Mouse (Mus musculus): ENCODE data around the gene Agl. TPM values are rescaled to one million over a fixed set of nuclear protein-coding genes. Genes with fewer than 3 reads are reported as not detected.
"Not testable (repeated sequence)": the region's sequence is repeated elsewhere in the genome, so short reads cannot be mapped to it uniquely, and the experiment has no call there.

Agl gene
- total RNA-seq, 2 experiments from 2014 or later, result 23.4 to 25.7 TPM

DNA sequence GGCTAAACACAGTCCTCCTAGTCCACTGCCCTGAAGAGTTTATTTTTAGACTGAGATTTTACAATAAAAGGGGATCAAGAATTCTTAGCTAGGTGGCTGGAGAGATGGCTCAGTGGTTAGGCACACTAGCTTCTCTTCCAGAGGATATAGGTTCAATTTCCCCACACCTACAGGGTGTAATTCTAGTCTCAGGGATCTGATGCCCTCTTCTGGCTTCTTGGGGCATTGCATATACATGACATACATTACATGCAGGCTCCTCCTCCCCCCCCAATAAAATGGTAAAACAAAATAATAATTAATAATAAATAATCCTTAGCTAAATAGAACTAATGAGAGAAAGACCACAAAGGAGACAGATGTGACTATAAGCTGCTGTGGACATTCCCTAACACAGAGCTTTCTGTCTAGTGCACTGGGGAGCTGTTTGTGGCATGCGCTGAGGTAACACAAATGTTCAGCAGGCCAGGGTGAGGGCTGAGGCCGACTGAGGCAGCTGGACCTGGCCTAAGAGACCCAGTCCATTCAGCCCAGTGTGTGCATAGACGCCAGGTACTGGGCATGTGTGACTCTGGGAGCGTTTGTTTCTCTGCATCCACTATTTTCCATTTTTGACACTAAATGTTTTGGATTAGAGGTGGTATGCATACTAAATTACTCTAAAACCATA is 56.6 kb downstream of the Agl start:
- DNase-seq (ENCODE audit: low spot score in 2 of 2), result peak; percentile 41 to 52

DNA sequence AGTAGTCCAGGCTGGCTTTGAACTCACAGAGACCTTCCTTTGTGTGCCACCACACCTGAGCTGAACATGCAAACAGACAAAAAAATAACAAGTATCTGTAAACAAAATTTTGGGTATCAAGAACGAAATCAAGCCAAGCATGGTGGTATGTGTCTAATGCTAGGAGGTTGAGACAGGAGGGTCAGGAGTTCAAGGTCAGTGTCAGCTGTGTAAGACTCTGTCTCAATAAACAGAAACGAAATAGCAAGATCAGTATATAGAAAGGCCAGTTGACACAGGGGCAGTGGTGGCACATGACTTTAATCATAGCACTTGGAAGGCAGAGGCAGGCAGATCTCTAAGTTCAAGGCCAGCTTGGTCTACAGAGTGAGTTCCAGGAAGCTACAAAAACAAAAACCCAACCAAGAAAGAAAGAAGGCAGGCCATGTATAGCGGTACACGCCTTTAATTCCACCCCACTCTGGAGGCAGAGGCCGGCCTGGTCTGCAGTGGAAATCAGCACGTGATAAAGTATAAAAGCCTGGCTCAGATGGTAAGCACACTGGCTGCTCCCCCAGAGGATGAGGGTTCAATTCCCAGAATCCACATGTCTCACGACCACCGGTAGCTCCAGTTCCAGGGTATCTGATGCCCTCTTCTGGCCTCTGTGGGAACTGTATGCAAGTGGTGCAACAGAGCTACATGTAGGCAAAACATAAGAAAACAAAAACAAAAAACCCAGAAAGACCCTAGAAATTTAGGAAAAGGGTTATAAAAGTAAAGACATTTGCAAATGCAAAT is 59.4 kb downstream of the Agl start:
- peak; percentile 19 to 38 for DNase-seq (ENCODE audit: low spot score in 2 of 2)

GRCm38 (mm10) chr3:116747648-116748047 is 60.3 kb downstream of the Agl start:
- DNase-seq (ENCODE audit: low spot score in 2 of 2), result not testable (repeated sequence)

DNA sequence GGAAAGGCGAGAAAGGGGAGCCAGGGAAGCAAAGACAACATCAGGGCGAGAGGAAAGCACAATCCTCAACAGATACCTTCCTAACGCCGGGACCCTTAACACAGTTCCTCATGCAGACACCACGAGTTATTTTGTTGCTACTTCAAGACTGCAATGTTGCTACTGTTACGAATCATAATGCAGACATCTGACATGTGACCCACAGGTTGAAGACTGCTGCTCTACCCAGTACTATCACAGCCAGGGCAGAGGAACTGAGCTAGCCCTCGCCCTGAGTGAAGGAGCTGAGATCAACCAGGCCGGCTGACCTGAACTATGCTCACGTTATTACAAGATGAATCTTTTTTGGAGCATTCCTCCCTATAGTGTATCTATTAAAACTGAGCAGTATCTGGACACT is 67.0 kb downstream of the Agl start:
- DNase-seq (ENCODE audit: low spot score in 2 of 2), result no peak

DNA sequence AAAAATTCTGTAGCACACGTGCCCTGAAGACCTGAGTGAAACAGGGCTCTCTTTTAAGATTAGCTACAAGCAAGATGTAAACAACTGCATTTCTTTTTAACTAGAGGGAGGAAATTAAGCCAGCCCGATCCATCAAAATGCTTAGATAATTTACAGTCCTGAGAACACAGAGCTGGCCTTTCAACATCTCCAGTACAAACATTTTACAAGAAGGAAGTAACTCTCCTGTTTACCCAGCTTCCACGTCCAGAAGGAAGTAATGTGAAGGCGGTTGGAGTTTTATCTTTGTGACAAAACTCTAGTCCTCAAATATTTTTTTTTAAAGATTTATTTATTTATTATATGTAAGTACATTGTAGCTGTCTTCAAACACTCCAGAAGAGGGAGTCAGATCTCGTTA is 67.9 kb downstream of the Agl start:
- no peak for DNase-seq (ENCODE audit: low spot score in 2 of 2)

DNA sequence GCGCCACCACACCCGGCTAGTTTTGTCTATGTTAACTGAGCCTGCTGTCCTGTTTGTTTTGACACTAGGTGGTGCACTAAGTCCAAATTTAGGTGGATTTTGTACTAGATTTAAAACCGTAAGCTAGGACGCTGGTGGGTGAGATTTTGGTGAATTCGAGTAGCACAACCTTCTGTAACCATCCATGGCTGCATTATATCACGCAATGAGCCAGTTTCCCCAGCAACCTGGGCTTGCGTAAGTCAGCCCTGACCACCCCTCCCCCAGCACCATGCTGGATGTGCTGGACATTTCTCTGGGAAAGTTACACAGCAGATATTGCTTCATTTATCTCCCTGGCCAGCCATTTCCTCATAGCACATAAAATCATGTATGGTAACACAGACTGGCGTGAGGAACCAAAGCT is 70.6 kb downstream of the Agl start:
- DNase-seq (ENCODE audit: low spot score in 2 of 2), result no peak

DNA sequence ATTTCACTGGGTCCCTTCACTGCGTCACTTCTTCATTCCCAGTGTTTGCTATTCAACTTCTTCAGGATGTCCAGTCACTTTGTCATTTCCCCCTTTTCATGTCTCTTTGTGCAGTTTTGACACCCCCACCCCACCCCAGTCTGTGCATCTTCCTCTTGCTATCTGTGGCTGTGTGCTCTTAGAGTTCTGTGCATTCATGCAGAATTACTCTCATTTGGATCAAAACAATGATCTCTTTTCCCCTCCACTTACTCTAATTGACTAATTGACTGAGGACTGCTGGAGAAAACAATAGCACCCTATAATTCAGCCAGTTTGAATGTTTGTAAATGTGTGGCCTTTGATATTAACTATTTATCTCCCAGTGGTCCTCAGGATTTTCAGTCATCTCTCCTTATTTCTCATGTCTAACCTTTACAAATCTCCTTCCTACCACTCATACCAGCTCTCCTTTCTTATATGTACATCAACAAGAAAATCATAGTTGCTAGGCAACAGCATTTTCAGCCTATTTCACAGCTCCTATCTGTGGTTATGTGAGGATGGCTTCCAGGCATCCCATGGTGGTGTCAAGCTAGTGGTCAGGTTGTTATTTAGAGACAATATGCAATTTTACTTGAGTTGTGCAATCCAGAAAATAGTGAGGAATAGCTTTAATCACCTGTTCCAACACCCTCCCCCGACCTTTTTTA is 78.3 kb downstream of the Agl start:
- no peak for DNase-seq (ENCODE audit: low spot score in 2 of 2)

DNA sequence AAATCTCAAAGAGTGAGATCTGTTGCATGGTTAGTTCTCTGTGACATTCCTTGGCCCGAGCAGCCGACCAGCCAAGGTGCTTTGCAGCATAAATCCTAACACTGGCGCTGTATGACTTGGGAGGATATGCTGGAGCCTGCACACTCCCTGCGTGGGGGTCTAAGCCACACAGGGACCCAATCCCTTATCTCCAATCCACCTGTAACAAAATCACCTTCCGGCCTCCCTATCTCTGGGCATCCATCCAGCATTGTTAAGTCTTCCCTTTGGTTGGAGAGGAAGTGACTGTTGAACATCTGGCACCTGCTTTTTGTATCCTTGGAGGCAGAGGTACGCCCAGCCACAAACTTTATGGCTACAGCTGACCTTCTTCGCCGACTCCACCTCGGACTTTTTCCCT is 81.2 kb downstream of the Agl start:
- no peak for DNase-seq (ENCODE audit: low spot score in 2 of 2)

GRCm38 (mm10) chr3:116723496-116724481 is 84.2 kb downstream of the Agl start:
- no peak for DNase-seq (ENCODE audit: low spot score in 2 of 2)

- no peak for DNase-seq (ENCODE audit: low spot score in 2 of 2)
Observed at GRCm38 (mm10) chr3:116722980-116723379, 85.0 kb downstream of the Agl start.

DNA sequence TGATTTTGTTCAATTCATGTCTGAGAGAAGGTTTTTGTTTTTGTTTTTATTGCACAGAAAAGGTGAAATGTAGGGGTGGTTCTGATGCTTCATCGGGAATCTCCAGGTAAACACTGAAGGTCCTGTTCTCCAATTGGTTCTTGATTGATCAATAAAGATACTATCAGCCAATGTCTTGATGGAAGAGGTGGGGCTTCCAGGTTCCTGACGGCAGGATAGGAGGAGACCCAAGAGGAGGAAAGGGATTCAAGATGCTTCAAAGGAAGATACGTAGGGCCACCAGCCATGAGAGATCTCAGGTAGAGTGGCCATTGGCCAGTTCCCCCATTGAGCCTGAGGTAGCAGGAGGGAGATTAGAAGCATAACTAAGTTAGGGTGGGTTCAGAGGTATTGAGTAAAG is 89.0 kb downstream of the Agl start:
- DNase-seq (ENCODE audit: low spot score in 2 of 2), result no peak

DNA sequence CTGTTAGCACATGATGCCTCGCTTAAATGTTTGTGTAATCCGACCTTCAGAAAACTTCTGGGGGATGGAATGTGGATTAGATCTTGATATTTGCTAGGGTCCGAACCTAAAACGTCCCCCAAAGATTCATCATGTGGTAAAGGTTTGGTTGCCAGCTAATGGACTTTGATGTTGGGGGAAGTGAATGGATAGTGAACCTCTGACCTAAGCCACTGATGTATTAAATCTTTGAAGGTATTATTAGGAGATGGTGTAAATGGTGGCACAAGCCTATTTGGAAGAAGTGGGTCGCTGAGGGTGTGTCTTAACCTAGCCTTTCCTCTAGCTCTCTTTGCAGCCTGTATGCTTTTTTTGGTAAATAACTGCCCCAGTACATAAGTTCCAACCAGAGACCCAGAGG is 94.9 kb downstream of the Agl start:
- no peak for DNase-seq (ENCODE audit: low spot score in 2 of 2)

DNA sequence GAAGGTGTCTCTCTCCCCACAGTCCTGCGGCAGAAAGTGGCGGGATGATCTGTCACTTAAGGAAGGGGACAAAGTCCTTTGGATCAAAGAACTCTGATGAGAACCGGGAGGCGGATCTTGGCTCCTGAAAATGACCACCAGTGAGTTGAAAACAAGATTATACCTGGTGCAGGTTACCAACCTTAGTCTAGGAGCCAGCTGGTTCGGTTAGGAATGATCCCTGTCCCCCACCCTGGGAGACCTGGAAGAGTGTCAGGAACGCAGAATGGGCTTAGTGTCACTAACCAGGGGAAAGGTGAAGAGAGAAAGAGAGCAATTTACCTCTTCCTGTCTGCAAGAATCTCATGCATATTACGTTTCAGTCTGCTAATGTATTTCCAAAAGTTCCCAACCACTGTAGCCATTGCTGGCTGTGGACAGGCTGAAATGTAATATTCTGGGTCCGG is 95.5 kb downstream of the Agl start, which contains the start of gene Slc35a3:
Slc35a3 (minus strand) TSS at position 396 of the 446 bp plus-strand sequence.
- no peak for DNase-seq (ENCODE audit: low spot score in 2 of 2)

- peak; percentile 70 to 81 for DNase-seq (ENCODE audit: low spot score in 2 of 2)
Observed at GRCm38 (mm10) chr3:116711624-116712435, 96.1 kb downstream of the Agl start.

- no peak for DNase-seq (ENCODE audit: low spot score in 2 of 2)
Observed at GRCm38 (mm10) chr3:116710941-116711340, 97.0 kb downstream of the Agl start.

DNA sequence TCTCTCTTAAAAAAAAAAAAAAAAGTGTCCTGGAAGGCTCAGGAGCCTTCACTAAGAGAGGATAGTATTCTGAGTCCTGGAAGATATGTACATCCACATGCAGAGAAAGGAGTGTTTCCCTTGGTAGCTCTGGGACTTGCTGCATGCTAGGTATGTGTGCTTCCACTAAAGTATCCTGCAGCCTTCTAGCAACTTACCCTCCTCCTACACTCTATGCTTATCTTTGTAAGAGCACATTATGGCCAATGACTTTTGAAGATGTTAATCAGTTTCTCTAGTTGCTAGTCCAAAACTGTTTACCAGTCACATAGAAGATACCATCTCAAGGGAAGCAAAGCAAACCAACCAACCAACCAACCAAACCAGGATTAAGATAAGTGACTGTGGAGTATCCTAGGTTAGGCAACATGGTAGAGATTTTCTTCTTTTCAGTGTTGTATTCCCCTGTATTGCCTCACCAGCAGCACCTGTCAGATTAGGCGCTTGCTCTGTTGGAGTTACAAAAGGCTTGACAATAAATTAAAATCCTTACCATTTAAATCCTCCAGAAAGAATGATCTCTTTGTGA is 102.2 kb downstream of the Agl start:
- no peak for DNase-seq (ENCODE audit: low spot score in 2 of 2)

DNA sequence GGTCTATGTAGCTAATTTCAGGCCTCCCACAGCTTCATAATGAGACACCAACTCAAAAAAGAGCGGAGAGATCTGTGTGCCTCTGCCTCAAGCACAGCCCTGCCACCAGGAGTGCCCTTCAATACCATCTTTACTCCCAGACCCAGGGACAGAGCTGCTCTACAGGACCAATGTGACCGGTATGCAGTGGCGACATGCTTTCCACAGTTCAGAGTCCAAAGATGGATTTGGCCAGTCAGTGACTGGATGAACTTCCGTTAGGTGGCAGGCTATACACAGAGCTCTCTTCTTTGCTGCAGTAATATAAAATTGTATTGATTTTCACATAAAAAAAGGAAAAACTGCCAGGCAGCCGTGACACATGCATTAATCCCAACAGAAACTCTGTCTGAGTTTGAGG is 104.1 kb downstream of the Agl start:
- no peak for DNase-seq (ENCODE audit: low spot score in 2 of 2)

DNA sequence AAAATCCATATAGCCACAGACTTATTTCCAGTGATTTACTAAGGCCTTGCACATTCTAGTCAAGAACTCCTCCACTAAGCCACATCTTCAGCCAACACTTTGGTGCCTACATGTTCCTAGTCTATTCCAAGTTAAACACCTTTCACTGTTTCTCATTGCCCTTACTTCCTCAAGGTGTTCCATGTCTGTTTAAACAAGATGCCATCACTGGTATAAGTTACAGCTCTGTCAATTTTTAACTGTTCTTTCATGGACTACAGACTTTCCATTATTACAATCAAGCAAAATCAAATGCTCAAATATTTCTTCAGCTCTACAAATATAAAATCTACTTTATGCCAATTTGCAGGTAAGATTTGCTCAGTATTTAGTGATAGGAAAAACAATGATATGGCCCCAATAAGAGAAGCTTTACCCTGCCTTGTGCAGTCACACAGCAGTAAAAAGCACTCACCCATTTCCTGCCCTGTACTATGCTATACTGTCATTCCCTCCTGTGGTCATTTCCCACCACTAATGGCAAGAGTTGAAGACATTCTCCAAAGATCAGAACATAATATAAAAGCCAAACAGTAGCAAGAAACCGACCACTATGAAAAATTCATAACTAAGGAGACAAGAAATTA is 105.2 kb downstream of the Agl start:
- DNase-seq (ENCODE audit: low spot score in 2 of 2), result no peak

- no peak for DNase-seq (ENCODE audit: low spot score in 2 of 2)
Observed at GRCm38 (mm10) chr3:116701601-116702000, 106.4 kb downstream of the Agl start.
